Mouse (Mus musculus) embryonic facial prominence, embryonic 11.5 days (tissue): ENCODE data around the gene Dnali1. TPM values are rescaled to one million over a fixed set of nuclear protein-coding genes. Genes with fewer than 3 reads are reported as not detected.

Experiments
- ATAC-seq: fragments of 200-750 bp; cut with Nextera tagmentation; replicated peaks from 2 replicates; pipeline ENCODE4 v1.8.0; 2017; ENCODE audit warnings: low read depth; ENCODE audit not compliant: insufficient number of reproducible peaks, low FRiP score, low TSS enrichment
- DNase-seq: peaks from one replicate; pipeline ENCODE4 v3.0.0-alpha.2; 2015; ENCODE audit warnings: low spot score
- H3K27ac ChIP-seq: fragments of 300-500 bp; sonication (generic); replicated peaks from 2 replicates; pipeline ENCODE4 v1.5.1; 2014; ENCODE audit warnings: mild to moderate bottlenecking, low read depth, low read length, control low read depth
- H3K27me3 ChIP-seq: fragments of 300-500 bp; sonication (generic); 2 replicates; pipeline ENCODE4 v1.6.1; 2014; ENCODE audit warnings: mild to moderate bottlenecking, low read length, moderate library complexity, mixed read lengths; ENCODE audit not compliant: control insufficient read depth, insufficient read depth
- H3K36me3 ChIP-seq: fragments of 300-500 bp; sonication (generic); replicated peaks from 2 replicates; pipeline ENCODE4 v1.6.1; 2014; ENCODE audit warnings: low read depth, mild to moderate bottlenecking, low read length, moderate library complexity, mixed read lengths; ENCODE audit not compliant: control insufficient read depth, insufficient read depth
- H3K4me1 ChIP-seq: fragments of 300-500 bp; sonication (generic); 2 replicates; pipeline ENCODE4 v1.6.1; 2014; ENCODE audit warnings: low read length, mixed read lengths; ENCODE audit not compliant: control insufficient read depth, insufficient read depth
- H3K4me2 ChIP-seq: fragments of 300-500 bp; sonication (generic); 2 replicates; pipeline ENCODE4 v1.6.1; 2014; ENCODE audit warnings: low read depth, mild to moderate bottlenecking, control low read depth, low read length, moderate library complexity
- H3K4me3 ChIP-seq: fragments of 300-500 bp; sonication (generic); 2 replicates; pipeline ENCODE4 v1.5.1; 2014; ENCODE audit warnings: low read depth, low read length, control low read depth
- H3K9ac ChIP-seq: fragments of 300-500 bp; sonication (generic); replicated peaks from 2 replicates; pipeline ENCODE4 v1.6.1; 2014; ENCODE audit warnings: mild to moderate bottlenecking, control low read depth, low read length
- H3K9me3 ChIP-seq: fragments of 300-500 bp; sonication (generic); replicated peaks from 2 replicates; pipeline ENCODE4 v1.6.1; 2016; ENCODE audit warnings: mild to moderate bottlenecking, low read length, inconsistent platforms, mixed read lengths; ENCODE audit not compliant: control insufficient read depth
- WGBS: fragments of 180-500 bp; shearing (Covaris S2); extraction: QIAGEN DNeasy Blood & Tissue Kit; methylation state at CpG from one replicate; pipeline ENCODE4 v1.1.7; 2014; 5-methylcytosine and 5-hydroxymethylcytosine counted together
- polyA plus RNA-seq: library from polyadenylated mRNA; unstranded; fragments of >200 nt; fragmentation: Nextera tagmentation; extraction: Ambion mirVana; gene quantifications from 2 replicates; pipeline ENCODE4 v1.2.1, GENCODE M21; 2014

The Dnali1 gene
- polyA plus RNA-seq, 1 experiment from 2014 or later: 0.35 TPM

GRCm38 (mm10) chr4:125059025-125059424 lies 6.5 kb downstream of the Dnali1 start:
- Histone ChIP-seq H3K4me1 (no peaks in the 10 kb centered on the region; the same call in 1 of the 2 replicates), H3K27ac (no peak overlapping the region), H3K9ac (no peak overlapping the region), H3K36me3 (no peaks in the 10 kb centered on the region; the same call in 1 of the 2 replicates), H3K4me2 (peak overlapping the region; percentile 36), H3K9me3 (no peaks in the 10 kb centered on the region), H3K4me3 (no peak overlapping the region), H3K27me3 (no peaks in the 10 kb centered on the region)
- DNase-seq: peak; percentile 80
- WGBS: 2% methylated on average over 8 of the region's 8 CpGs
- ATAC-seq: peak; percentile 64; the same call in 1 of the 2 replicates

- no peak overlapping the region for H3K4me3 ChIP-seq
- ATAC-seq: 0 out of 2 replicates have a peak, but pooled peaks have one; percentile 27
- no peak overlapping the region for H3K27ac ChIP-seq
These were observed 7.5 kb downstream of the Dnali1 start for GRCm38 (mm10) chr4:125058033-125058432.

GRCm38 (mm10) chr4:125057273-125057672 lies 8.2 kb downstream of the Dnali1 start:
- WGBS: 39% methylated on average over 3 of the region's 3 CpGs
- Histone ChIP-seq H3K4me1 (no peaks in the 10 kb centered on the region; the same call in 1 of the 2 replicates), H3K27me3 (no peaks in the 10 kb centered on the region), H3K27ac (no peak overlapping the region), H3K9me3 (no peaks in the 10 kb centered on the region), H3K4me2 (no peak overlapping the region), H3K4me3 (no peak overlapping the region), H3K9ac (no peak overlapping the region), H3K36me3 (no peaks in the 10 kb centered on the region; the same call in none of the 2 replicates)
- no peak for DNase-seq
- ATAC-seq: 0 out of 2 replicates have a peak, but pooled peaks have one; percentile 7

More at GRCm38 (mm10) chr4:125058033-125058432, 7.5 kb downstream of the Dnali1 start:
- Histone ChIP-seq H3K9me3 (no peaks in the 10 kb centered on the region), H3K9ac (no peak overlapping the region), H3K4me1 (no peaks in the 10 kb centered on the region; the same call in 1 of the 2 replicates), H3K4me2 (no peak overlapping the region), H3K27me3 (no peaks in the 10 kb centered on the region), H3K36me3 (no peaks in the 10 kb centered on the region; the same call in 1 of the 2 replicates)
- DNase-seq: no peak
- WGBS: 51% methylated on average over 5 of the region's 5 CpGs

GRCm38 (mm10) chr4:125056476-125056875 lies 9.0 kb downstream of the Dnali1 start:
- no peaks in the 10 kb centered on the region; the same call in 1 of the 2 replicates for H3K4me1 ChIP-seq
- no peaks in the 10 kb centered on the region; the same call in none of the 2 replicates for H3K36me3 ChIP-seq
- no peaks in the 10 kb centered on the region for H3K27me3 ChIP-seq
- H3K4me3 ChIP-seq: no peak overlapping the region
- H3K4me2 ChIP-seq: no peak overlapping the region
- ATAC-seq (peak; percentile 17; the same call in 1 of the 2 replicates), DNase-seq (peak; percentile 75)
- H3K9me3 ChIP-seq: no peaks in the 10 kb centered on the region
- no peak overlapping the region for H3K9ac ChIP-seq
- 37% methylated on average over 4 of the region's 4 CpGs for WGBS
- peak overlapping the region; percentile 41; the same call in 1 of the 2 replicates for H3K27ac ChIP-seq

- H3K9ac ChIP-seq: no peak overlapping the region
- 94% methylated on average over 9 of the region's 9 CpGs for WGBS
- H3K27ac ChIP-seq: no peak overlapping the region
- DNase-seq (no peak), ATAC-seq (no peak)
- no peaks in the 10 kb centered on the region for H3K27me3 ChIP-seq
- no peak overlapping the region for H3K4me3 ChIP-seq
- H3K36me3 ChIP-seq: no peaks in the 10 kb centered on the region; the same call in none of the 2 replicates
- no peak overlapping the region for H3K4me2 ChIP-seq
- H3K9me3 ChIP-seq: no peaks in the 10 kb centered on the region
- no peaks in the 10 kb centered on the region; the same call in 1 of the 2 replicates for H3K4me1 ChIP-seq
These were observed 10.1 kb downstream of the Dnali1 start for GRCm38 (mm10) chr4:125055385-125055784.

GRCm38 (mm10) chr4:125044454-125044853 lies 21.0 kb downstream of the Dnali1 start:
- 89% methylated on average over 7 of the region's 7 CpGs for WGBS
- Histone ChIP-seq H3K27ac (no peak overlapping the region), H3K9ac (no peak overlapping the region), H3K4me1 (no peaks in the 10 kb centered on the region), H3K4me2 (no peak overlapping the region), H3K27me3 (no peaks in the 10 kb centered on the region), H3K9me3 (no peaks in the 10 kb centered on the region), H3K36me3 (peaks cover 16% of the 10 kb centered on the region), H3K4me3 (no peak overlapping the region)
- DNase-seq: no peak
- ATAC-seq: no peak

GRCm38 (mm10) chr4:125034341-125034740 lies 31.2 kb downstream of the Dnali1 start:
- no peaks in the 10 kb centered on the region for H3K27me3 ChIP-seq
- WGBS: 85% methylated on average over 4 of the region's 4 CpGs
- H3K36me3 ChIP-seq: no peaks in the 10 kb centered on the region; the same call in 1 of the 2 replicates
- DNase-seq (no peak), ATAC-seq (no peak)
- no peak overlapping the region for H3K4me3 ChIP-seq
- peaks cover 2% of the 10 kb centered on the region; the same call in 1 of the 2 replicates for H3K4me1 ChIP-seq
- H3K27ac ChIP-seq: no peak overlapping the region
- no peak overlapping the region for H3K9ac ChIP-seq
- H3K9me3 ChIP-seq: no peaks in the 10 kb centered on the region
- no peak overlapping the region for H3K4me2 ChIP-seq

- H3K4me3 ChIP-seq: peak overlapping the region; percentile 94
- peak overlapping the region; percentile 85 for H3K4me2 ChIP-seq
- under 1% methylated on average over 50 of the region's 50 CpGs for WGBS
- H3K9me3 ChIP-seq: no peaks in the 10 kb centered on the region
- peak; percentile 99 for DNase-seq
- H3K27me3 ChIP-seq: no peaks in the 10 kb centered on the region
- H3K4me1 ChIP-seq: peaks cover 2% of the 10 kb centered on the region; the same call in 1 of the 2 replicates
- H3K27ac ChIP-seq: 0 out of 2 replicates have a peak overlapping the region, but pooled peaks have one; percentile 11
- ATAC-seq: peak; percentile 96
- H3K9ac ChIP-seq: peak overlapping the region; percentile 87
- no peaks in the 10 kb centered on the region; the same call in 1 of the 2 replicates for H3K36me3 ChIP-seq
These were observed 35.5 kb downstream of the Dnali1 start for GRCm38 (mm10) chr4:125029891-125030614.
